Mouse (Mus musculus) intestine, embryonic 16.5 days (tissue): ENCODE results near the gene Ksr2. TPM values are rescaled to one million over a fixed set of nuclear protein-coding genes. Genes with fewer than 3 reads are reported as not detected.

Source experiments
- ATAC-seq: fragments of 200-750 bp; cut with Nextera tagmentation; 2 replicates; pipeline ENCODE4 v1.8.0; 2017; ENCODE audit warnings: moderate TSS enrichment, moderate library complexity
- H3K27ac ChIP-seq: fragments of 300-500 bp; sonication (generic); 2 replicates; pipeline ENCODE4 v1.5.1; 2014; ENCODE audit warnings: mild to moderate bottlenecking, low read length
- H3K27me3 ChIP-seq: fragments of 300-500 bp; sonication (generic); replicated peaks from 2 replicates; pipeline ENCODE4 v1.6.1; 2014; ENCODE audit warnings: low read length, control low read depth, mixed read lengths; ENCODE audit not compliant: control insufficient read depth, insufficient read depth
- H3K36me3 ChIP-seq: fragments of 300-500 bp; sonication (generic); 2 replicates; pipeline ENCODE4 v1.6.1; 2014; ENCODE audit warnings: low read length, control low read depth; ENCODE audit not compliant: control insufficient read depth, insufficient read depth
- H3K4me1 ChIP-seq: fragments of 300-500 bp; sonication (generic); 2 replicates; pipeline ENCODE4 v1.6.1; 2014; ENCODE audit warnings: low read length, control low read depth, mixed read lengths; ENCODE audit not compliant: control insufficient read depth, insufficient read depth
- H3K4me2 ChIP-seq: fragments of 300-500 bp; sonication (generic); 2 replicates; pipeline ENCODE4 v1.6.1; 2014; ENCODE audit warnings: low read depth, low read length, control low read depth
- H3K4me3 ChIP-seq: fragments of 300-500 bp; sonication (generic); 2 replicates; pipeline ENCODE4 v1.5.1; 2014; ENCODE audit warnings: mild to moderate bottlenecking, low read length
- H3K9ac ChIP-seq: fragments of 300-500 bp; sonication (generic); 2 replicates; pipeline ENCODE4 v1.6.1; 2014; ENCODE audit warnings: low read depth, low read length
- H3K9me3 ChIP-seq: fragments of 300-500 bp; sonication (generic); 2 replicates; pipeline ENCODE4 v1.6.1; 2016; ENCODE audit warnings: low read length, control low read depth; ENCODE audit not compliant: control insufficient read depth
- WGBS: fragments of 180-500 bp; shearing (Covaris S2); extraction: QIAGEN DNeasy Blood & Tissue Kit; methylation state at CpG from one replicate; pipeline ENCODE4 v1.1.7; 2014; 5-methylcytosine and 5-hydroxymethylcytosine counted together
- polyA plus RNA-seq: library from polyadenylated mRNA; unstranded; fragments of >200 nt; fragmentation: Nextera tagmentation; extraction: Ambion mirVana; gene quantifications from 2 replicates; pipeline ENCODE4 v1.2.1, GENCODE M21; 2015

The Ksr2 gene
- polyA plus RNA-seq, 1 experiment from 2014 or later = 0.20 TPM

DNA sequence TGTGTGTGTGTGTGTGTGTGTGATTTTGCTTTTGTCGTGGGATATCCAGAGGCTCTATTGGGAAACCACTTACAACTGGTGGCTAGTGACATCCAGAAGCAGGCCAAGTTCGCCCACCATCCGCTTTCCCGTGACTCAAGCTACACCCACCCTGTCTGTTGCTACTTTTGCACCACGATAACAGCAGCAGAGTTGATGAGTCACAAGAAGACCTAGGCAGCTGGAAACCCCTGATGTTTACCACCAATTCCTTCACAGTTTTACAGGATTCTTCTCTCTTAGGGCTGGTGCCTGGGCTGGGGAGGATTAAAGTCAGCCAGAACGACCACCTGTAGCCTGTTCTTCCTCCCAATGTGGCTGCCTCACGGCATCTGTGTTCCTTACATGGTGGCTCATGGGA lies 277.5 kb downstream of the Ksr2 start:
- WGBS = 74% methylated on average over 7 of the region's 7 CpGs
- H3K27ac ChIP-seq = no peak overlapping the region

DNA sequence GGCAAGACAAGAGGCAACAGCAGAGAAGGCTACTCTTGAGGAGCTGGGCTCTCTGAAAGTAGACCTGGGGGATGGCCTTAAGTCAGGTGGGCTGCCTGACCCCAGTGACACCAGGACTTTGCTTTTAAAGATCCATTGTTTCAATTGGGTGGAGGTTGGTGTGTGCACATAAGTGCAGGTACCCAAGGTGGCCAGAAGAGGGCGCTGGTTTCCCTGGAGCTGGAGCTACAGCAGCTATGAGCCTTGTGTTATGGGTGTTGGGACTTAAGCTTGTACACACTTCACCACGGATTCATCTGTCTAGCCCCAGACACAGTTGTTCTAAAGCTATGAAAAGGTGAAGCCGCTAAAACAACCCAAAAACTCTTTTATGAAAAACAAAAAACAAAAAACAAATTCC lies 279.8 kb downstream of the Ksr2 start:
- Histone ChIP-seq H3K9ac (no peak overlapping the region), H3K4me3 (no peak overlapping the region), H3K36me3 (no peaks in the 10 kb centered on the region), H3K9me3 (no peaks in the 10 kb centered on the region), H3K27me3 (no peaks in the 10 kb centered on the region), H3K27ac (no peak overlapping the region), H3K4me1 (0 out of 2 replicates have a peak, but pooled peaks cover 3% of the 10 kb centered on the region), H3K4me2 (no peak overlapping the region)
- WGBS = 78% methylated on average over 3 of the region's 3 CpGs
- no peak for ATAC-seq

More for the DNA sequence above, 277.5 kb downstream of the Ksr2 start:
- H3K27me3 ChIP-seq = no peaks in the 10 kb centered on the region
- H3K36me3 ChIP-seq = no peaks in the 10 kb centered on the region
- no peak overlapping the region for H3K9ac ChIP-seq
- no peak for ATAC-seq
- no peak overlapping the region for H3K4me2 ChIP-seq
- H3K4me3 ChIP-seq = no peak overlapping the region
- H3K9me3 ChIP-seq = no peaks in the 10 kb centered on the region
- H3K4me1 ChIP-seq = peaks cover 3% of the 10 kb centered on the region; the same call in 1 of the 2 replicates

DNA sequence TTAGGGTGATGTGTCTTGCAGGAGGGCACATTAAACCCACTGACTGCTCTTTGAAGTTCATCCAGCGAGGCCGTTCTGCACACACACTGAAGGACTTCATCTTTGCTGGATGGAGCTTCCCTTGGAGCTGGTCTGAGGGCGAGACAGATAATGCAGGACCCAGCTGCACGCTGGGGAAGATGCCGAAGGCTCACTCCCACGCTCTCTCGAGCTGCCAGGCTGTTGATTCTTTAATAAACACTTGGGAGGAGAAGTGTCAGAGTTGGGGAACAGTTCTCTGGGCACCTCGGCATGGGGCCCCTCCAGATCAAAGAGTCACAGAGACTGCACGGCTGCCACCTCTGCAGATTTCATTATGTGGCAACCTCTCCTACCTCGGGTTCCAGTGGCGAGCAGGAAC lies 280.8 kb downstream of the Ksr2 start:
- Histone ChIP-seq H3K4me2 (no peak overlapping the region), H3K27me3 (no peaks in the 10 kb centered on the region), H3K4me1 (0 out of 2 replicates have a peak, but pooled peaks cover 3% of the 10 kb centered on the region), H3K9ac (no peak overlapping the region), H3K9me3 (no peaks in the 10 kb centered on the region), H3K36me3 (no peaks in the 10 kb centered on the region), H3K27ac (peak overlapping the region; percentile 19; the same call in 1 of the 2 replicates), H3K4me3 (no peak overlapping the region)
- 41% methylated on average over 11 of the region's 11 CpGs for WGBS
- no peak for ATAC-seq

GRCm38 (mm10) chr5:117696366-117696765 lies 282.6 kb downstream of the Ksr2 start:
- no peaks in the 10 kb centered on the region for H3K9me3 ChIP-seq
- no peak overlapping the region for H3K4me2 ChIP-seq
- 82% methylated on average over 8 of the region's 8 CpGs for WGBS
- no peak overlapping the region for H3K9ac ChIP-seq
- no peaks in the 10 kb centered on the region for H3K36me3 ChIP-seq
- 0 out of 2 replicates have a peak, but pooled peaks cover 3% of the 10 kb centered on the region for H3K4me1 ChIP-seq
- ATAC-seq = no peak
- H3K27me3 ChIP-seq = no peaks in the 10 kb centered on the region
- no peak overlapping the region for H3K27ac ChIP-seq
- no peak overlapping the region for H3K4me3 ChIP-seq

GRCm38 (mm10) chr5:117697589-117697988 lies 283.8 kb downstream of the Ksr2 start:
- WGBS = 70% methylated on average over 6 of the region's 6 CpGs
- H3K4me3 ChIP-seq = no peak overlapping the region
- 0 out of 2 replicates have a peak, but pooled peaks cover 3% of the 10 kb centered on the region for H3K4me1 ChIP-seq
- H3K9ac ChIP-seq = no peak overlapping the region
- ATAC-seq = no peak
- H3K4me2 ChIP-seq = no peak overlapping the region
- H3K9me3 ChIP-seq = no peaks in the 10 kb centered on the region
- no peaks in the 10 kb centered on the region for H3K27me3 ChIP-seq
- H3K36me3 ChIP-seq = no peaks in the 10 kb centered on the region
- H3K27ac ChIP-seq = no peak overlapping the region

GRCm38 (mm10) chr5:117704371-117704770 lies 290.6 kb downstream of the Ksr2 start:
- H3K36me3 ChIP-seq = no peaks in the 10 kb centered on the region
- no peak overlapping the region for H3K4me3 ChIP-seq
- no peak overlapping the region for H3K27ac ChIP-seq
- H3K4me1 ChIP-seq = no peaks in the 10 kb centered on the region
- H3K9me3 ChIP-seq = no peaks in the 10 kb centered on the region
- no peak for ATAC-seq
- no peak overlapping the region for H3K4me2 ChIP-seq
- 74% methylated on average over 9 of the region's 9 CpGs for WGBS
- H3K9ac ChIP-seq = no peak overlapping the region
- H3K27me3 ChIP-seq = no peaks in the 10 kb centered on the region

DNA sequence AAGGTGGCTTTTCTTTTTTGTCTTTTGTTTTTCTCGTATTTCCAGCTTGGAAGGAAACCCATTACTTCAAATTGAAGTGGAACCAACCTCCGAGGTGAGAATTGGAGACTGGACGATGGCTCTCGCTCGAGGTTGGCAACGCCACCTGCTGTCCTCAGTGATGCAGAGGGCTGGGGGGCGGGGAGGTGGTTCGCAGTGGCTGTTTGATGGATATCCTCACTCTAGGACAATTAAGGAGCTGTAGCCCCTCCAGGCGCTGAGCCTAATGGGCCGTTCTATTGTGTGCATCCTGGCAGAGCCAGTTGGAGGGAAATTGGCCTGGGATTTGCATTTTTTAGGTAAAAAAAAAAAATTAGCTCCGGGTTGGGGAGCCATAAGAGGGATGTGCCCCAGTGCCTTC lies 292.8 kb downstream of the Ksr2 start:
- 34% methylated on average over 11 of the region's 11 CpGs for WGBS
- Histone ChIP-seq H3K4me3 (no peak overlapping the region), H3K27me3 (no peaks in the 10 kb centered on the region), H3K9me3 (no peaks in the 10 kb centered on the region), H3K27ac (no peak overlapping the region), H3K9ac (no peak overlapping the region), H3K4me1 (no peaks in the 10 kb centered on the region), H3K4me2 (no peak overlapping the region), H3K36me3 (no peaks in the 10 kb centered on the region)
- ATAC-seq = no peak

- Histone ChIP-seq H3K36me3 (no peaks in the 10 kb centered on the region), H3K9ac (no peak overlapping the region), H3K27ac (no peak overlapping the region), H3K9me3 (no peaks in the 10 kb centered on the region), H3K27me3 (no peaks in the 10 kb centered on the region), H3K4me2 (no peak overlapping the region), H3K4me1 (no peaks in the 10 kb centered on the region), H3K4me3 (no peak overlapping the region)
- ATAC-seq = no peak
- 75% methylated on average over 6 of the region's 6 CpGs for WGBS
Measured at GRCm38 (mm10) chr5:117709306-117709705, 295.5 kb downstream of the Ksr2 start.

GRCm38 (mm10) chr5:117711636-117712035 lies 297.8 kb downstream of the Ksr2 start:
- H3K27ac ChIP-seq = no peak overlapping the region
- H3K4me2 ChIP-seq = no peak overlapping the region
- no peak overlapping the region for H3K9ac ChIP-seq
- H3K36me3 ChIP-seq = no peaks in the 10 kb centered on the region
- no peak overlapping the region for H3K4me3 ChIP-seq
- no peaks in the 10 kb centered on the region for H3K4me1 ChIP-seq
- 83% methylated on average over 10 of the region's 10 CpGs for WGBS
- ATAC-seq = no peak
- H3K27me3 ChIP-seq = no peaks in the 10 kb centered on the region
- H3K9me3 ChIP-seq = no peaks in the 10 kb centered on the region

GRCm38 (mm10) chr5:117712207-117712606 lies 298.4 kb downstream of the Ksr2 start:
- H3K27ac ChIP-seq = no peak overlapping the region
- H3K4me3 ChIP-seq = no peak overlapping the region
- H3K4me2 ChIP-seq = no peak overlapping the region
- no peaks in the 10 kb centered on the region for H3K4me1 ChIP-seq
- H3K9me3 ChIP-seq = no peaks in the 10 kb centered on the region
- WGBS = 56% methylated on average over 12 of the region's 12 CpGs
- no peak overlapping the region for H3K9ac ChIP-seq
- no peaks in the 10 kb centered on the region for H3K27me3 ChIP-seq
- H3K36me3 ChIP-seq = no peaks in the 10 kb centered on the region
- no peak for ATAC-seq
